Mouse (Mus musculus): ENCODE results near the gene Tacc2. TPM values are rescaled to one million over a fixed set of nuclear protein-coding genes. Genes with fewer than 3 reads are reported as not detected.
A peak's percentile ranks its signal among the peaks of the same experiment; 100 is the strongest.
"Not testable (repeated sequence)": the region's sequence is repeated elsewhere in the genome, so short reads cannot be mapped to it uniquely, and the experiment has no call there.

Gene Tacc2
- total RNA-seq, 2 experiments from 2014 or later = 75.1 to 82.4 TPM

GRCm38 (mm10) chr7:130645994-130646761 lies 68.9 kb downstream of the Tacc2 start:
- peak in 1 of 2 experiments; percentile 18 for DNase-seq (ENCODE audit: extremely low spot score in 1 of 2, low spot score in 1 of 2)

GRCm38 (mm10) chr7:130646762-130647139 lies 69.5 kb downstream of the Tacc2 start:
- DNase-seq (ENCODE audit: extremely low spot score in 1 of 2, low spot score in 1 of 2) = no peak

GRCm38 (mm10) chr7:130648061-130648460 lies 70.8 kb downstream of the Tacc2 start:
- DNase-seq (ENCODE audit: extremely low spot score in 1 of 2, low spot score in 1 of 2) = no peak

DNA sequence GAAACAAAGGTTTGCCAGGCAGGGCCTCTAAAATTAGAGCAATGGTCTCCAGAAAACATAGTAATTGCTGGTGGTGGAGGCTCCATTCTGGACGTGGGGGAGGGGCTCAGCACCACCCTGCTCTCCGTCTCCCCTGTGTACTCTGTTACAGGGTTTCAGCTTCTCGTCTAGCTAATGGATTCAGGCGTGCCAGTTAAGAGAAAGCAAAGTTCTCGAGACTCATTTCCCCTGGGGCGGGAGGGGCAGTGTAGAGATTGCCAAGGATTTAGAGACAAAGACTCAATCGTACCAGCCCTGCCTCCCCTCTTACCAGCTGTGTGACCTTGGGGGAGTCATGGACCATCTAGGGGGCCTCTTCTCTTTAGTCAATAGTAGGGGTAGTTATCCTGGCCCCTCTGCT lies 72.0 kb downstream of the Tacc2 start:
- DNase-seq (ENCODE audit: extremely low spot score in 1 of 2, low spot score in 1 of 2) = no peak

DNA sequence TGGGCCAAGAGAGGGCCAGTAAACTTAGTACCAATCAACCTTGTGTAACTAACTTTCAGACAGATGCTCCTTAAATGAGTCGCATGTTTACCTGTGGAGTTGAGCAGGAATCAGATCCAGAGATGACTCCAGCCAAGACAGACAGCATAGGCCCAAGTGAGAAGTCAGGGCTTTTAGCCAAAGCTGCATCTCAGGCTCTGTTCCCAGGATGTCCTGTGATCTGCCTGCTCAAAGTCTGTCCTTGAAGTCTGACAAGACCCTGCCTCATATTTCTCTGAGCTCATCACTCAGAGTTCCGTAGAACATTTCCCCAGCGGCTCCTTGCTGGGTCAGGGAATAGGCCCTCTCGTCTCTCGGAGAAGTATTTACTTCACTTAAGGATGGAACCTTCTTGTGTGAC lies 73.4 kb downstream of the Tacc2 start:
- DNase-seq (ENCODE audit: extremely low spot score in 1 of 2, low spot score in 1 of 2) = no peak

- no peak for DNase-seq (ENCODE audit: extremely low spot score in 1 of 2, low spot score in 1 of 2)
Observed at GRCm38 (mm10) chr7:130653036-130653555, 75.9 kb downstream of the Tacc2 start.

GRCm38 (mm10) chr7:130654562-130654961 lies 77.3 kb downstream of the Tacc2 start:
- DNase-seq (ENCODE audit: extremely low spot score in 1 of 2, low spot score in 1 of 2) = no peak

DNA sequence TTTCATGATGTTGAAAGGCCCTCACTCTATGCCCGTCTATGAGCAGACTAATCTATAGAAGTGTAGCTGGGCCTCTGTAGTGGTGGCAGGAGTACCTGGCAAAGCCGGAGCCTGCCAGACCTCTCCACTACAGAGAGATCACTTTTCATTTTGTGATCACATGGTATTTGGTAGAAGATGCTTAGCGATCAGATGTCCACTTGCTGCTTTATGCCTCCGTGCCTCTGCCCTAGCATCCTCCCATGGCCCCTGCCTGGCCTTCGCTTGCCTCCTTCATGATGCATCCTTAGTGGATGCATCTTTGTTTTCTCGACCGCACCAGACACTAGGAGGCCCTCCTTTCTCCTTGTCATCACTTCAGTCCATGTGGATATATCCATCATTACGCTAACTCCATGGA lies 79.7 kb downstream of the Tacc2 start:
- no peak for DNase-seq (ENCODE audit: extremely low spot score in 1 of 2, low spot score in 1 of 2)

DNA sequence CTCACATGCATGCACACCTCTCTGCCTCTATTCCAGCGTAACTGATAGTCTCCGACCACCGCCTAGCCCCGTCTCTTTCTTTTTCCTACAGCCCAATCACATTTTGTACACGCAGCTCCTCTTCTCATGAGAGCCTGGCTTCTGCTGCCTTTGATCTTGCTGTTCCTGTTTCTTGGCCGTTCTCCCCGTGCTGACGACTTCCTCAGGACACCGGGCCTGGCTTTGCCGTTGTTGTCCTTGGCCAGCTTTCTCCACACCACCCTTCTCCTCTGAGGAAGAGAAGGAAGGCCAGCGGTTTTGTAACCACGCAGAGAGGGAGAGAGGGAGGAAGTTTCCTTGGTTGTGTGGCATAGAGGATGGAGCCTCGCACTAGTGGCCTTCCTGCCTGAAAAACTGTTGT lies 80.5 kb downstream of the Tacc2 start:
- no peak for DNase-seq (ENCODE audit: extremely low spot score in 1 of 2, low spot score in 1 of 2)

GRCm38 (mm10) chr7:130659129-130659528 lies 81.9 kb downstream of the Tacc2 start:
- no peak for DNase-seq (ENCODE audit: extremely low spot score in 1 of 2, low spot score in 1 of 2)

GRCm38 (mm10) chr7:130662250-130662649 lies 85.0 kb downstream of the Tacc2 start:
- no peak for DNase-seq (ENCODE audit: extremely low spot score in 1 of 2, low spot score in 1 of 2)

DNA sequence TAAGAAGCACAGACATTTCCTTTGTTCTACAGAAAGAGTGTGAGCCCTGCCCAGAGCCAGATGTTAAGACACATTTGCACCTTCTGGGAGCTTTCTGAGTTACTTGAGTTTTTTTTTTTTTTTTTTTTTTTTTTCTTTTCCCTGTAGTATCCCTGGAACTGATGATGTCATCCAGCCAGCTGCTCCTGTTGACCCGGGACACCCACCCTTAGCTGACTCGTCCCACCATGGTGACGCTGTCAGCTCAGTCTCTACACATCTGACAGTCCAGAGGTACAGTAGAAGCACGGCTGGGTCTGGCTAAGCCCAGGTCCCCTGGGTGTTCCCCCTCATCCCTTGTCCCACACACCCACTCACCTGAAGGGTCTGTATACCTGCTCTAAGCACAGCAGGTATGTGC lies 85.6 kb downstream of the Tacc2 start:
- DNase-seq (ENCODE audit: extremely low spot score in 1 of 2, low spot score in 1 of 2) = no peak

- DNase-seq (ENCODE audit: extremely low spot score in 1 of 2, low spot score in 1 of 2) = no peak
Observed at GRCm38 (mm10) chr7:130664037-130664436, 86.8 kb downstream of the Tacc2 start.

DNA sequence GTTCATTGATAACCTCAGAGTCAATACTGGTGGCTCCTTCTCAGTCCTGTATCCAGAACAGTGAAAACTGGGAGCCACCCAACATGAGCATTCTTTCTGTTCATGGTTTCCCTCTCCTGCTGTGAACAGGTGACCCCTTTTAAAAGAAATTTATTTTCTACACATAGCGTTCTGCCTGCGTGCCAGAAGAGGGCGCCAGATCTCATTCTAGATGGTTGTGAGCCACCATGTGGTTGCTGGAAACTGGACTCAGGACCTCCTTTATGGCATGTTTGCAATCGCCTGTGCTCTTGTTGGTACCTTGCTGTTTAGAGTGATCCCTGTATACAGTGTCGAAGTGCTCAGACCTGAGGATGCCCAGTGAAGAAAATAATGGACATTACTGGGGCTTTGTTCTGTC lies 87.4 kb downstream of the Tacc2 start:
- no peak for DNase-seq (ENCODE audit: extremely low spot score in 1 of 2, low spot score in 1 of 2)

- no peak for DNase-seq (ENCODE audit: extremely low spot score in 1 of 2, low spot score in 1 of 2)
Observed at GRCm38 (mm10) chr7:130665358-130665757, 88.1 kb downstream of the Tacc2 start.

- not testable (repeated sequence) for DNase-seq (ENCODE audit: extremely low spot score in 1 of 2, low spot score in 1 of 2)
Observed at GRCm38 (mm10) chr7:130668013-130668412, 90.8 kb downstream of the Tacc2 start.

- no peak for DNase-seq (ENCODE audit: extremely low spot score in 1 of 2, low spot score in 1 of 2)
Observed at GRCm38 (mm10) chr7:130668729-130669281, 91.6 kb downstream of the Tacc2 start.

GRCm38 (mm10) chr7:130669370-130669881 lies 92.2 kb downstream of the Tacc2 start:
- peak in 1 of 2 experiments; percentile 24 for DNase-seq (ENCODE audit: extremely low spot score in 1 of 2, low spot score in 1 of 2)

- DNase-seq (ENCODE audit: extremely low spot score in 1 of 2, low spot score in 1 of 2) = no peak
Observed at GRCm38 (mm10) chr7:130670358-130670757, 93.1 kb downstream of the Tacc2 start.

GRCm38 (mm10) chr7:130671301-130671700 lies 94.1 kb downstream of the Tacc2 start:
- no peak for DNase-seq (ENCODE audit: extremely low spot score in 1 of 2, low spot score in 1 of 2)

GRCm38 (mm10) chr7:130673169-130674033 lies 96.2 kb downstream of the Tacc2 start:
- peak; percentile 31 to 46 for DNase-seq (ENCODE audit: extremely low spot score in 1 of 2, low spot score in 1 of 2)

Measured in layer of hippocampus, postnatal 25 days (tissue).